Mouse (Mus musculus): Measurements from ENCODE around the gene Sgcd. TPM values are rescaled to one million over a fixed set of nuclear protein-coding genes. Genes with fewer than 3 reads are reported as not detected.

The Sgcd gene
- polyA plus RNA-seq, 1 experiment from 2014 or later = 3.1 TPM

DNA sequence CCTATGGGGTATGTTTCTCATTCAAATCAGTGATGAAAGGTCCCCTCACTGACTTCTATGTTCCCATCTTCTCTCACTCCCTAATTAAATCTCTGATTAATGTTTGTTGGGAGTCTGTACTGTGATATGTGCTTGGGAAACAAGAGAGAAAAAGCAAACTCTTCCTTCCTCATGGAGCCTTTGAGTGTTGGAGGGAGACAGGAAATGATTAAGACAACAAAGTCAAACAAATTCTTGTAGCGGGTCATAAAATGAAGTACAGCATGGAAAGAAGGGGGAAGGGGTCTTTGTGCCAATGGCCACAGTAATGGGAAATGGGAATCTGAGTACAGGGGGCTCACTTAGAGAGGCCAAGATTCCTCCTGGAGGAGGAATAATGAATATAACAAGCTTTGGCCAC is 1063.8 kb downstream of the Sgcd start:
- Histone ChIP-seq H3K4me1 (ENCODE audit: control insufficient read depth, insufficient read depth, low read length) (no peaks in the 10 kb centered on the region), H3K4me3 (ENCODE audit: low read length) (no peak overlapping the region), H3K27me3 (ENCODE audit: control insufficient read depth, insufficient read depth, low read length) (no peaks in the 10 kb centered on the region), H3K9ac (ENCODE audit: low read depth, low read length) (no peak overlapping the region), H3K9me3 (ENCODE audit: control insufficient read depth, low read length) (no peaks in the 10 kb centered on the region), H3K36me3 (ENCODE audit: control insufficient read depth, insufficient read depth, low read length) (no peaks in the 10 kb centered on the region), H3K27ac (ENCODE audit: low read depth, low read length) (no peak overlapping the region), H3K4me2 (replicated peaks; ENCODE audit: low read depth, low read length) (no peak overlapping the region)
- ATAC-seq (ENCODE audit: low FRiP score, low TSS enrichment) = peak; percentile 24; the same call in 1 of the 2 replicates
- WGBS = 33% methylated on average over 1 of the region's 1 CpGs

DNA sequence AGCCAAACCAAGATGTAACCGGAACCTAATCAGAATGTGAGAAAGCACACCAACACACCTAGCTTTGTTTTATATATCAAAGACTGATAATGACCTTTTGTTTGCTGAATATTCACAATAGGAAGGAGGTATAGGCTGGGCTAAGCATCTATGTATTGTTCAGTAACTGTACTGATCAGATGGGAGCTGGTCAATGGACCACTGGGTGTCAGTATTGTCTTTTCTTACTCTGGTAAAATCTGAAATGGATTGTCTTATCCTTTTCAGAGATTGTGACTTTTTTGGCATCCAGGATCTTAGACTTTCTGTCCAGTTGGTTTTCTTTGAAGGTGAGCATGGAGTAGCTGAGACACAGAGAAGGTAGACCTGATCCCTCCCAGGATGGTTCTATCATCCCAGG is 1068.5 kb downstream of the Sgcd start:
- Histone ChIP-seq H3K27ac (ENCODE audit: low read depth, low read length) (no peak overlapping the region), H3K4me3 (ENCODE audit: low read length) (no peak overlapping the region), H3K9ac (ENCODE audit: low read depth, low read length) (no peak overlapping the region), H3K4me2 (replicated peaks; ENCODE audit: low read depth, low read length) (no peak overlapping the region), H3K27me3 (ENCODE audit: control insufficient read depth, insufficient read depth, low read length) (no peaks in the 10 kb centered on the region), H3K36me3 (ENCODE audit: control insufficient read depth, insufficient read depth, low read length) (no peaks in the 10 kb centered on the region), H3K9me3 (ENCODE audit: control insufficient read depth, low read length) (no peaks in the 10 kb centered on the region), H3K4me1 (ENCODE audit: control insufficient read depth, insufficient read depth, low read length) (no peaks in the 10 kb centered on the region)
- WGBS = 85% methylated on average over 1 of the region's 1 CpGs
- no peak for ATAC-seq (ENCODE audit: low FRiP score, low TSS enrichment)

DNA sequence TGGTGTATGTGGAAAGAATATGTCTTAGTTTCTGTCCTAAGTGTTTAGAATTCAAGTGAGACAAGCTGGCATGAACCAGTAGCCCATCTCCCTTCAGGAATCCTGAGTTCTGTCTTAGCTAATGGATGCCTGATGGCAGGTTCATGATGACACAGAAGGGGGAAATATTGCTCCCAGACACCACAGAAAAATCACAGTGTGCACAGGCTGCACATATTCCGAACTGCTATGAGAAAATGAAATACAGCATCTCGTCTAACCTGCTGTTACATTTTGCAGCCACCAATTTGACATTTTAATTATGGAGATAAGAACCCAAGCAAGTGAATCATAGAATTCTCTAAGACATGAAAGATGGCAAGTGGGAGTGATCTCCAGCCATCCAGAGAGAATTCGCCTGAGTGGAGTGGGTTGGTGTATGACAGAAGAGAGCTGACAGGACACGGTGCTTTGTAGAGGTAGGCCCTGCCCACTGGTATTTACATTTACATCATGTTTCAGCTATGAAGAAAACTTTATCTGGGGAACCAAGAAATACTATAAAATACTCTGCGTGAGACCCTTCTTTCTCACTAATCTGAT is 1076.0 kb downstream of the Sgcd start:
- Histone ChIP-seq H3K9ac (ENCODE audit: low read depth, low read length) (no peak overlapping the region), H3K27ac (ENCODE audit: low read depth, low read length) (no peak overlapping the region), H3K4me3 (ENCODE audit: low read length) (no peak overlapping the region), H3K4me1 (ENCODE audit: control insufficient read depth, insufficient read depth, low read length) (no peaks in the 10 kb centered on the region), H3K36me3 (ENCODE audit: control insufficient read depth, insufficient read depth, low read length) (no peaks in the 10 kb centered on the region), H3K4me2 (replicated peaks; ENCODE audit: low read depth, low read length) (no peak overlapping the region), H3K27me3 (ENCODE audit: control insufficient read depth, insufficient read depth, low read length) (no peaks in the 10 kb centered on the region), H3K9me3 (ENCODE audit: control insufficient read depth, low read length) (no peaks in the 10 kb centered on the region)
- 58% methylated on average over 5 of the region's 5 CpGs for WGBS
- no peak for ATAC-seq (ENCODE audit: low FRiP score, low TSS enrichment)

DNA sequence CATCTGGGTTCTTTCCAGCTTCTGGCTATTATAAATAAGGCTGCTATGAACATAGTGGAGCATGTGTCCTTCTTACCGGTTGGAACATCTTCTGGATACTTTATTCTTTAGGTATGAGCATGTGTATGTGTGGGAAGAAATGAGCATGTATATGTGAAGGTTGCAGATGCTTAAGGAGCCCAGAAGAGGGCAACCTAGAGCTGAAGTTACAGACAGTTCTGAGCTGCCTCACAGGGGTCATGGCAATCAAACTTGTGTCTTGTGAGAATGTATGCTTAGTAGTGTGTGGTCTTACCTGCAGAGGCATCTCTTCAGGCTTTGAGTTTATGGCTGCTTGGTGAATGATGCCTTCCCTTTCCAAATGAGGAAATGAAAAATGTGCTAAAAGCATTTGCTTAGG is 1084.5 kb downstream of the Sgcd start:
- no peak overlapping the region for H3K9ac ChIP-seq (ENCODE audit: low read depth, low read length)
- no peak overlapping the region for H3K4me2 ChIP-seq (replicated peaks; ENCODE audit: low read depth, low read length)
- WGBS = 84% methylated on average over 1 of the region's 1 CpGs
- no peaks in the 10 kb centered on the region for H3K9me3 ChIP-seq (ENCODE audit: control insufficient read depth, low read length)
- no peak overlapping the region for H3K27ac ChIP-seq (ENCODE audit: low read depth, low read length)
- no peak overlapping the region for H3K4me3 ChIP-seq (ENCODE audit: low read length)
- no peaks in the 10 kb centered on the region for H3K36me3 ChIP-seq (ENCODE audit: control insufficient read depth, insufficient read depth, low read length)
- no peaks in the 10 kb centered on the region for H3K4me1 ChIP-seq (ENCODE audit: control insufficient read depth, insufficient read depth, low read length)
- ATAC-seq (ENCODE audit: low FRiP score, low TSS enrichment) = no peak
- H3K27me3 ChIP-seq (ENCODE audit: control insufficient read depth, insufficient read depth, low read length) = no peaks in the 10 kb centered on the region

DNA sequence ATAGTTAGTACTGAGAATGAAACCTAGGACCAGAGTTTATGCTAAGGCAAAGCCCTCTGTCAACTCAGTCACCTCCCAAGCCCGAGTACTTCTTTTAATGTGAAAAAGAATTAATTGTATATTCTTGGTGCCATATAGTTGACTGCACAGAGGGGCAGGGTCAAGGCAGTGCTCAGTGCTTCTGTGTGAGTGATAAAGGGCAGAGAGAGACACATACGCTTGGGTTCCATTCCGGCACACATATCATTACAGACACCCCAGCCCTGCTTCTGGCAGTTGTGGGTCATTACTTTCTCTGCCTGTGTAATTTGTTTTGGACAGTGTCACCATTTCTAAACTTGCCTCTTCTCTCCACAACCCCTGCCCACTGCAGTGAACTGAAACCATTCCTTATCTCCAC is 1099.7 kb downstream of the Sgcd start:
- Histone ChIP-seq H3K9ac (ENCODE audit: low read depth, low read length) (no peak overlapping the region), H3K27ac (ENCODE audit: low read depth, low read length) (no peak overlapping the region)

DNA sequence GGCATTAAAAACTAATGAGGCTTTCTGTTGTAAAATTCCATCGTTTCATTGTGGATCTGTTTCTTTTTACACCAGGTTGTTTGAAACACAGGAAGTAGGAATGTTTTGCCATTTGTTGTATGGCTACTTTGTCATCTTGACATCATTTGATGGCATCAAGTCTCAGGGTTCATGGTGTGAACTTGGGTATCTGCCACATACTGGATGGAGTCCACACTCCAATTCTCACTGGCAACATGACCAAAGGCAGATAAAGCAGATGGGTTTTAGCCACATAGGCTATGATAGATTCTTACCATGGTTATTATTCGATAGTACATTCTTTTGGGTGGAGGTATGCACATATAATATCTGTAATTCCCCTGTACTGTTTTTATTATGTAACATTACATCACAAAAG is 1106.3 kb downstream of the Sgcd start:
- WGBS = 78% methylated on average over 2 of the region's 2 CpGs

More for the DNA sequence above, 1099.7 kb downstream of the Sgcd start:
- Histone ChIP-seq H3K27me3 (ENCODE audit: control insufficient read depth, insufficient read depth, low read length) (no peaks in the 10 kb centered on the region), H3K4me3 (ENCODE audit: low read length) (no peak overlapping the region), H3K9me3 (ENCODE audit: control insufficient read depth, low read length) (no peaks in the 10 kb centered on the region), H3K4me2 (replicated peaks; ENCODE audit: low read depth, low read length) (no peak overlapping the region), H3K36me3 (ENCODE audit: control insufficient read depth, insufficient read depth, low read length) (no peaks in the 10 kb centered on the region), H3K4me1 (ENCODE audit: control insufficient read depth, insufficient read depth, low read length) (no peaks in the 10 kb centered on the region)
- 43% methylated on average over 3 of the region's 3 CpGs for WGBS
- ATAC-seq (ENCODE audit: low FRiP score, low TSS enrichment) = peak; percentile 75; the same call in 1 of the 2 replicates

DNA sequence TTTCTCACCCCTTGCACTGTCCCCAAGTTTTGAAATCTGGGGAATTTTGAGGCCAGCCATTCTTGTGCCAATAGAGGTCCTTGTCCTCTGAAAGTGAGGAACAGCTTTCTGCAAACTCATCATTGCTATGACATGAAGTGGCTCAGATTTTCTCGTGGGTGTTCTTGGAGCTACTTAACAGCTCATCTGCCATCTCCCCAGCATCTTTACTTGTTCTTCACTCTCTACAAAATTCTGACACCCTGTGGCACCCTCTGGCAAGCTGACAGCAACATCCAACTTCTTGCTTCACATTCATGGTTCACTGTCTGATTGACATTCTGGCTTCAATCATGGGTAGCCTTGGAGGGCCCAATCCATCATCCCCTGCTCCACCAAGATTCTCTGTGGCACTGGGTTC is 1113.0 kb downstream of the Sgcd start:
- Histone ChIP-seq H3K36me3 (ENCODE audit: control insufficient read depth, insufficient read depth, low read length) (no peaks in the 10 kb centered on the region), H3K27ac (ENCODE audit: low read depth, low read length) (no peak overlapping the region), H3K27me3 (ENCODE audit: control insufficient read depth, insufficient read depth, low read length) (no peaks in the 10 kb centered on the region), H3K4me2 (replicated peaks; ENCODE audit: low read depth, low read length) (no peak overlapping the region), H3K9me3 (ENCODE audit: control insufficient read depth, low read length) (no peaks in the 10 kb centered on the region), H3K4me1 (ENCODE audit: control insufficient read depth, insufficient read depth, low read length) (no peaks in the 10 kb centered on the region), H3K9ac (ENCODE audit: low read depth, low read length) (no peak overlapping the region), H3K4me3 (ENCODE audit: low read length) (no peak overlapping the region)
- no peak for ATAC-seq (ENCODE audit: low FRiP score, low TSS enrichment)
- WGBS = 72% methylated on average over 1 of the region's 1 CpGs

More for the DNA sequence above, 1106.3 kb downstream of the Sgcd start:
- Histone ChIP-seq H3K27me3 (ENCODE audit: control insufficient read depth, insufficient read depth, low read length) (no peaks in the 10 kb centered on the region), H3K9ac (ENCODE audit: low read depth, low read length) (no peak overlapping the region), H3K4me2 (replicated peaks; ENCODE audit: low read depth, low read length) (no peak overlapping the region), H3K27ac (ENCODE audit: low read depth, low read length) (no peak overlapping the region), H3K4me1 (ENCODE audit: control insufficient read depth, insufficient read depth, low read length) (no peaks in the 10 kb centered on the region), H3K9me3 (ENCODE audit: control insufficient read depth, low read length) (no peaks in the 10 kb centered on the region), H3K36me3 (ENCODE audit: control insufficient read depth, insufficient read depth, low read length) (no peaks in the 10 kb centered on the region), H3K4me3 (ENCODE audit: low read length) (no peak overlapping the region)
- no peak for ATAC-seq (ENCODE audit: low FRiP score, low TSS enrichment)

DNA sequence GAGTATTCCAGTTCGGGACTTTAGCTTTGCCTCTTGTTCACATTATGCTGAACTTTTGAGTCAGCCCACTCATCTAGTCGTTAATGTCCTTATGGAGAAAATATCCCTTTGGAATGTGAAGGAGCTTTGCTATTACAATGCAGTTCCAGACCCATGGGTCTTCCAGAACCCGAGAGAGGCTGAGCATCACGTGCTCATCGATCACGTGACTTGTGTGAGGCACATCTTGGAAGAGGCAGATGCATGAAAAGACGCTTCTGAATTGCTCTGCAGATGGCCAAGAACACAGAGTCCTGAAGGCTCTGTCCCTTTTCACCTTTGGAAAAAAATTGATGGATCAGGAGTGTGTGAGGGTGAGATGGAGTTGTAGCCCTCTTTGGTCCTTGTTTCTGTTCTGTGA is 1120.2 kb downstream of the Sgcd start:
- Histone ChIP-seq H3K4me2 (replicated peaks; ENCODE audit: low read depth, low read length) (no peak overlapping the region), H3K4me1 (ENCODE audit: control insufficient read depth, insufficient read depth, low read length) (no peaks in the 10 kb centered on the region), H3K9ac (ENCODE audit: low read depth, low read length) (no peak overlapping the region), H3K9me3 (ENCODE audit: control insufficient read depth, low read length) (no peaks in the 10 kb centered on the region), H3K27ac (ENCODE audit: low read depth, low read length) (no peak overlapping the region), H3K4me3 (ENCODE audit: low read length) (no peak overlapping the region), H3K27me3 (ENCODE audit: control insufficient read depth, insufficient read depth, low read length) (no peaks in the 10 kb centered on the region), H3K36me3 (ENCODE audit: control insufficient read depth, insufficient read depth, low read length) (no peaks in the 10 kb centered on the region)
- no peak for ATAC-seq (ENCODE audit: low FRiP score, low TSS enrichment)
- WGBS = 82% methylated on average over 7 of the region's 7 CpGs

DNA sequence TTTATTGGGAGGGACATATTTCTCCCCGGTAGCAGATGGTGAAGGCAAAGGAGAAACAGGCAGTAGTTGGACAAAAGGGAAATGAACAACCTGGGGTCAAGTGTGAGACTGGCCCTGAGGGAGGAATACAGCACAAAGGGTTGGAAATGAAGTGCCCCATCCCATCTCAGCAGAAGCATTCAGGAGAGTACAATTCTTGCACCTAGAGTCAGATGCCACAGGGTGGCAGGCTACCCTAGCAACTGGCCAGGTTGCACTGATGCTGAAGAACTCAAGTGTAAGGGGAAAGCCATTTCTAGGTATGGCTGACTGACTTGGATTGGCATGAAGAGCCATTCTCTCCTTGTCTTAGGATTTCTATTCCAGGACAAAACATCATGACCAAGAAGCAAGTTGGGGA is 1124.0 kb downstream of the Sgcd start:
- Histone ChIP-seq H3K9ac (ENCODE audit: low read depth, low read length) (no peak overlapping the region), H3K27ac (ENCODE audit: low read depth, low read length) (no peak overlapping the region), H3K9me3 (ENCODE audit: control insufficient read depth, low read length) (no peaks in the 10 kb centered on the region), H3K4me3 (ENCODE audit: low read length) (no peak overlapping the region), H3K4me1 (ENCODE audit: control insufficient read depth, insufficient read depth, low read length) (no peaks in the 10 kb centered on the region), H3K27me3 (ENCODE audit: control insufficient read depth, insufficient read depth, low read length) (no peaks in the 10 kb centered on the region), H3K4me2 (replicated peaks; ENCODE audit: low read depth, low read length) (no peak overlapping the region), H3K36me3 (ENCODE audit: control insufficient read depth, insufficient read depth, low read length) (no peaks in the 10 kb centered on the region)
- WGBS = 74% methylated on average over 1 of the region's 1 CpGs
- no peak for ATAC-seq (ENCODE audit: low FRiP score, low TSS enrichment)

All from kidney, embryonic 14.5 days (tissue).